Mouse (Mus musculus) midbrain, embryonic 14.5 days (tissue): ENCODE results near the gene Grsf1. TPM values are rescaled to one million over a fixed set of nuclear protein-coding genes. Genes with fewer than 3 reads are reported as not detected.

Source experiments
- ATAC-seq: fragments of 200-750 bp; cut with Nextera tagmentation; 2 replicates; pipeline ENCODE4 v1.8.0; 2017; ENCODE audit warnings: moderate number of reproducible peaks, moderate library complexity; ENCODE audit not compliant: low FRiP score, low TSS enrichment
- DNase-seq: peaks from one replicate; pipeline ENCODE4 v3.0.0-alpha.2; 2015
- H3K27ac ChIP-seq: fragments of 300-500 bp; sonication (generic); replicated peaks from 2 replicates; pipeline ENCODE4 v1.5.1; 2014; ENCODE audit warnings: mild to moderate bottlenecking, low read depth, low read length, moderate library complexity
- H3K27me3 ChIP-seq: fragments of 300-500 bp; sonication (generic); 2 replicates; pipeline ENCODE4 v1.6.1; 2014; ENCODE audit warnings: low read length, control low read depth, mixed read lengths; ENCODE audit not compliant: control insufficient read depth, insufficient read depth
- H3K36me3 ChIP-seq: fragments of 300-500 bp; sonication (generic); 2 replicates; pipeline ENCODE4 v1.6.1; 2014; ENCODE audit warnings: low read length, control low read depth; ENCODE audit not compliant: control insufficient read depth, insufficient read depth
- H3K4me1 ChIP-seq: fragments of 300-500 bp; sonication (generic); 2 replicates; pipeline ENCODE4 v1.6.1; 2014; ENCODE audit warnings: mild to moderate bottlenecking, antibody characterized with exemption, low read length, control low read depth; ENCODE audit not compliant: control insufficient read depth, insufficient read depth
- H3K4me2 ChIP-seq: fragments of 300-500 bp; sonication (generic); 2 replicates; pipeline ENCODE4 v1.6.1; 2014; ENCODE audit warnings: mild to moderate bottlenecking, low read length, moderate library complexity
- H3K4me3 ChIP-seq: fragments of 300-500 bp; sonication (generic); replicated peaks from 2 replicates; pipeline ENCODE4 v1.5.1; 2014; ENCODE audit warnings: low read depth, low read length
- H3K9ac ChIP-seq: fragments of 300-500 bp; sonication (generic); replicated peaks from 2 replicates; pipeline ENCODE4 v1.6.1; 2014; ENCODE audit warnings: mild to moderate bottlenecking, low read length, moderate library complexity
- H3K9me3 ChIP-seq: fragments of 300-500 bp; sonication (generic); 2 replicates; pipeline ENCODE4 v1.6.1; 2016; ENCODE audit warnings: low read length, control low read depth, mixed read lengths; ENCODE audit not compliant: control insufficient read depth
- WGBS: fragments of 180-500 bp; shearing (Covaris S2); extraction: QIAGEN DNeasy Blood & Tissue Kit; methylation state at CpG from one replicate; pipeline ENCODE4 v1.1.7; 2014; 5-methylcytosine and 5-hydroxymethylcytosine counted together
- polyA plus RNA-seq: library from polyadenylated mRNA; unstranded; fragments of >200 nt; fragmentation: Nextera tagmentation; extraction: Ambion mirVana; gene quantifications from 2 replicates; pipeline ENCODE4 v1.2.1, GENCODE M21; 2014

Gene Grsf1
- polyA plus RNA-seq, 1 experiment from 2014 or later: 82.7 TPM

DNA sequence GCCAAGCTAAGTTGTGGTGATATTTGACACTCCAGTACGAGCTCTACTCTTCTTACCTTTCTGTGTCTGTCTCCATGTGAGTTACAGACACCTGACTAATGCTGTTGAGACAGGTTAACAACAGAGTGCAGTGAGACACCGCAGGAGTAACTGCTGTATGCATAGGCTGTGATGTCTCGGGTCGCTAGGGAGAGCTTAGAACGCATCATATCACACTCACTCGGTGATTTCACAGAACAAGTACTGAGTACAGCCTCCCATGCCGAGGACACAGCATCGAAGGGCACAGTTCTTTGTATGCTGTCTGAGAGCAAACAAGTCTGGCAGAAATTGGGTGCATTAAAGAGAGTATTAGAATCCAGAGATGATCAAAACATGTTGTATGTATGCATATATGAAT is 46.0 kb downstream of the Grsf1 start:
- no peak for ATAC-seq
- Histone ChIP-seq H3K4me3 (no peak overlapping the region), H3K4me1 (no peaks in the 10 kb centered on the region), H3K27ac (no peak overlapping the region), H3K9me3 (no peaks in the 10 kb centered on the region), H3K27me3 (no peaks in the 10 kb centered on the region), H3K4me2 (no peak overlapping the region), H3K9ac (no peak overlapping the region), H3K36me3 (peaks cover 85% of the 10 kb centered on the region)
- whole genome bisulfite sequencing: 93% methylated on average over 8 of the region's 8 CpGs
- DNase-seq: no peak

GRCm38 (mm10) chr5:88629125-88629524 is 46.8 kb downstream of the Grsf1 start:
- Histone ChIP-seq H3K4me3 (no peak overlapping the region), H3K9me3 (no peaks in the 10 kb centered on the region), H3K4me1 (no peaks in the 10 kb centered on the region), H3K27ac (no peak overlapping the region), H3K27me3 (no peaks in the 10 kb centered on the region), H3K9ac (no peak overlapping the region), H3K36me3 (peaks cover 77% of the 10 kb centered on the region), H3K4me2 (no peak overlapping the region)
- DNase-seq (no peak), ATAC-seq (no peak)
- WGBS: 91% methylated on average over 11 of the region's 11 CpGs

DNA sequence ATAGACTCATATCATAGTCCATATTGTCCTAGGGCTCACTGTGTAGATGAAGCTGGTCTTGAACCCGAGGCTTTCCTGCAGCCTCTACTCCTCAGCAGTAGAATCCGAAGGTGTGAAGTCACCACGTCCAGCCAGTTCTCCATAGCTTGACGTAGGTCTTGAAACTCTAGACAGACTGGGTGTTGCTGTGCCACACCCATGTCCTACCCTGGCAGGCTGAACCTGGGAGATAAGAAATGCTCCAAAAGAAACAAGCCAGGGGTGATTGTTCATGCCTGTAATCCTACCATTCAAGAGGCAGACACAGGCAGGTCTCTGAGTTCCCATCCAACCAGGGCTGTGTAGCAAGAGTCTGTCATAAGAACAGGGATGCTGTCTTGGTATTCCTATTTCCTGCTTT is 48.4 kb downstream of the Grsf1 start:
- DNase-seq: no peak
- Histone ChIP-seq H3K4me3 (no peak overlapping the region), H3K27me3 (no peaks in the 10 kb centered on the region), H3K4me2 (no peak overlapping the region), H3K36me3 (peaks cover 63% of the 10 kb centered on the region), H3K9ac (no peak overlapping the region), H3K4me1 (no peaks in the 10 kb centered on the region), H3K27ac (no peak overlapping the region), H3K9me3 (no peaks in the 10 kb centered on the region)
- ATAC-seq: no peak
- 93% methylated on average over 4 of the region's 4 CpGs for WGBS

DNA sequence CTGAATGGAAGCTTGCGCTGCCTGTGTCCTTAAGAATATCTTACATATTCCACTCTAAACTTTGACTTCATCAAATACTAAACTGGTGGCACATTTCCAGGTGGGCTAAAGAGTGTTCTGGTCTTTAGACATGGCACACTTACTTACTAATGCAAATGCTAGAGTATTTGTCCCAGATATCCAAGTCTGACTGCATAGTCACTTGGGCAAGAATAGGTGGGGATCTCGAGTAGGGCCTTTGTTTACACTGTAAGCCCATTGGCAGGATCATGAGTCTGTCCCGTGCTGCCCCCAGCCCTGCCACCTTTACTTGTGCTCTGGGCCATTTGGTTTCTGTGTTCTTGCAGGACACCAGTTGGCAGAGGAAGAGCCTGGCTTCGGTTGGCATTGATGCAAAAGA is 59.0 kb downstream of the Grsf1 start:
- DNase-seq: no peak
- Histone ChIP-seq H3K27ac (no peak overlapping the region), H3K9me3 (no peaks in the 10 kb centered on the region), H3K36me3 (peaks cover 80% of the 10 kb centered on the region), H3K9ac (no peak overlapping the region), H3K4me3 (no peak overlapping the region), H3K27me3 (no peaks in the 10 kb centered on the region), H3K4me2 (no peak overlapping the region), H3K4me1 (no peaks in the 10 kb centered on the region)
- 90% methylated on average over 4 of the region's 4 CpGs for WGBS
- no peak for ATAC-seq

DNA sequence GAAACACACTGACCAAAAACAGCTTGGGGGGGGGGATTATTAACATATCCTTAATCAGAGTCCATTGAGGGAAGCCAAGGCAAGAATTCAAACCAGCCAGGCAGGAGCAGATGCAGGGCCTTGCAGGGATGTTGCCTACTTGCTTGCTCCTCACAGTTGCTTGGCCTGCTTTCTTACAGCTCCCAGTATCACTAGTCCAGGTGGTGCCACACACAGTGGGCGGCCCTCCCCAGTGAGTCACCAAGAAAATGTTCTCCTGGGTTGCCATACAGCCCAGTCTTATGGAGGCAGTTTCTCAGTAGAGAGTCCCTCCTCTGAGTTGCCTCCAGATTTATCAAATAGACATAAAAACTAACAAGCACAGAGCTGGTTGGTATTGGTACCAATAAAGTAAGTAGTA is 61.8 kb downstream of the Grsf1 start:
- H3K9ac ChIP-seq: no peak overlapping the region
- H3K9me3 ChIP-seq: no peaks in the 10 kb centered on the region
- no peaks in the 10 kb centered on the region for H3K27me3 ChIP-seq
- DNase-seq (no peak), ATAC-seq (no peak)
- H3K36me3 ChIP-seq: peaks cover 60% of the 10 kb centered on the region
- no peak overlapping the region for H3K27ac ChIP-seq
- H3K4me1 ChIP-seq: no peaks in the 10 kb centered on the region
- H3K4me3 ChIP-seq: no peak overlapping the region
- H3K4me2 ChIP-seq: no peak overlapping the region
- 97% methylated on average over 1 of the region's 1 CpGs for WGBS

Other genes with a start within 250 kb of the Grsf1 start
- not detected in 2 replicates for gene Ambn, start 220.2 kb downstream of the Grsf1 start, polyA plus RNA-seq
- gene Enam, start 188.2 kb downstream of the Grsf1 start, polyA plus RNA-seq: not detected in 2 replicates
- gene Jchain, start 148.3 kb downstream of the Grsf1 start, polyA plus RNA-seq: 0.36 and 0.39 TPM in 2 replicates
- 42.0 and 46.2 TPM in 2 replicates for gene Utp3, start 121.7 kb downstream of the Grsf1 start, polyA plus RNA-seq
- 268 and 322 TPM in 2 replicates for gene Rufy3, start 111.1 kb downstream of the Grsf1 start, polyA plus RNA-seq
- 13.4 and 13.7 TPM in 2 replicates for gene Mob1b, start 44.7 kb upstream of the Grsf1 start, polyA plus RNA-seq
- 51.0 and 67.5 TPM in 2 replicates for gene Dck, start 88.8 kb upstream of the Grsf1 start, polyA plus RNA-seq
- 4.8 and 6.6 TPM in 2 replicates for gene Slc4a4, start 210.6 kb upstream of the Grsf1 start, polyA plus RNA-seq